Mouse (Mus musculus): ENCODE measurements at regions not wholly inside any gene's neighbourhood (a gene's known extent, or its start where the extent isn't known, plus 50 kb on each side); places are given as distances from the start of the nearest gene placed in this dataset.

DNA sequence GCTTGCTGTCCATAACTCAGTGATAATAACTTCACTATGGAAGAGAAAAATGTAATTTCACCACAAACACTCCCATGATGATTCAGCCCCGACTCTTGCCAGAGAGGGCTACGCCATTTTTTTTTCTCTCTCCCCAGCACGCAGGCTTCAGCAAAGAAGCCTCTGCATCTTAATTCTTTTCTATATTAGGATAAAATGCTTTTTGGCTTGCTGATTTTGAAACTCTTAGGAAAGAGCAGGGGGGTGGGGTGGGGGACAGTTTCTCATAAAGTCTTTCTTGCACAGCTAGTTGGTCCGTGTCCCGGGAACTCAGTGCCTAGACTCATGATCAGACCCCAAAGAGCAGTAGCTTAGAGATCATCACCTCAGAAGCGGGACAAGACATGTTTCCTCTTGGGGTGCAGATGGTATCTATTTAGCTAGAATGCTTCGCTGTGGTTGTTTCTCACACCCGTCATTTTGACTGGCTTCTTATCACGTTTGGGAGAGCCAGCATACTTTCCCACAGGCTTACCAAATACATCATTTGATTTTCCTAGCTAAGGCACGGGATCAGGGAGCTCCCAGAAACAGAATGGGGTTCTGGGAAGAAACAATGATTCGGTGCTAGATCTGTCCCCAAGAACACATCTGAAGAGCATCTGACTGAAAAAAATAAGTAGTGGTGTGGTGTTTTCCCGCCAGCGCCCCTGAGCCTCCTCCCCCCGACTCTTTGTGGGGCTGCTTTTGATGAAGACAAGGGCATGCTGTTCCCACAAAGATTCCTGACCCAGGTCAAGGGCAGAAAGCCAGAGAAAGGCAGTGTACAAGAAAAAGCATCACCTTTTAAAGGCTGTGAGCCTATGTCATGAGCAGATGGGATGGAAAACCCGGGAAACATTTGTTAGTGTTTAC, 483.6 kb upstream of the Id4 start:
- H3K27me3 ChIP-seq (ENCODE audit: control insufficient read depth, insufficient read depth, low read length) = no peaks in the 10 kb centered on the region
- no peaks in the 10 kb centered on the region for H3K4me1 ChIP-seq (ENCODE audit: control insufficient read depth, insufficient read depth, low read length)
- no peak overlapping the region for H3K27ac ChIP-seq (ENCODE audit: insufficient read depth, low read length)
- no peak for DNase-seq
- no peak for TF ChIP-seq CTCF (IDR thresholded peaks at IDR 0.05; ENCODE audit: borderline replicate concordance, insufficient read depth, low read depth, low read length)
- 51% methylated on average over 15 of the region's 15 CpGs for WGBS
- H3K4me3 ChIP-seq (replicated peaks; ENCODE audit: insufficient read depth, low read depth, low read length) = no peak overlapping the region

DNA sequence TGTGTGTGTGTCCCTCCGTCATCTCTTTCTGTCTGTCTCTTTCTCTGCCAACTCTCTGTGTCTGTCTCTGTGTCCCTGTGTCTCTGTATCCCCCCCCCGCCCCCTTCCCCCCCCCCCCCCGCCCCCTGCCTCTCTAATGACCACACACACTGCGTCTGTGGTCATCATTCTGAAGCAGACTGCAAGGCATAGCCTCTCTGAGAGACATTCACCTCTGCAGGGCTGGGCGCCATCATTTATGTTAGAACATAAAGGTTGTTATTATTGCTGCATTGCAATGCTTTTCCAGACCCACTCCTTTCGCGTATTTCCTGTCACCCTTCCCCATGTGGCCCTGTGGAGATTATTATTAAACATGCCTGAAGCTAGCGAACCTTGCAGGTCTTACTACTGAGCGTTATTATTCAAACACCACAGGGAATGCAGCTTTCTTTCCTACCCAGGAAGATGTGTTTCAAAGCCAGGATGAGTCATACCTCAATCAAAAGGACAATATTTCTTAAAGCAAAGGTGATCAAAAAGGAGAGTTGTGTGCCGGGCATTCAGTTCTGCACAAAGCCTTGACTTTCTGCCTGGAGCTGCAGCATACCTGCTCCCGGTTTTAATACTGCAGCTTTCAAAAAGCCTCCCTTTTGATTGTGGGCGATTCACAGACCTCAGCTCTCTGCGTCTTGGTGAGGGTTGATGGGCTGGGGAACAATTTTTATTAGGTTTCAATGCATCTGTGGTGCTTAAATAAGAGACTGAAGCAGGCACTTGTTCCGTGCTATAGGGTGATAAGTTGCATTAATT, 482.6 kb upstream of the Id4 start:
- no peak overlapping the region for H3K27ac ChIP-seq (ENCODE audit: insufficient read depth, low read length)
- H3K27me3 ChIP-seq (ENCODE audit: control insufficient read depth, insufficient read depth, low read length) = no peaks in the 10 kb centered on the region
- no peaks in the 10 kb centered on the region for H3K4me1 ChIP-seq (ENCODE audit: control insufficient read depth, insufficient read depth, low read length)
- WGBS = 51% methylated on average over 11 of the region's 14 CpGs
- TF ChIP-seq POLR2A (IDR thresholded peaks at IDR 0.05; ENCODE audit: borderline replicate concordance, insufficient read depth, low read length) (no peak), CTCF (IDR thresholded peaks at IDR 0.05; ENCODE audit: borderline replicate concordance, insufficient read depth, low read depth, low read length) (no peak)
- H3K4me3 ChIP-seq (replicated peaks; ENCODE audit: insufficient read depth, low read depth, low read length) = no peak overlapping the region
- DNase-seq = no peak

DNA sequence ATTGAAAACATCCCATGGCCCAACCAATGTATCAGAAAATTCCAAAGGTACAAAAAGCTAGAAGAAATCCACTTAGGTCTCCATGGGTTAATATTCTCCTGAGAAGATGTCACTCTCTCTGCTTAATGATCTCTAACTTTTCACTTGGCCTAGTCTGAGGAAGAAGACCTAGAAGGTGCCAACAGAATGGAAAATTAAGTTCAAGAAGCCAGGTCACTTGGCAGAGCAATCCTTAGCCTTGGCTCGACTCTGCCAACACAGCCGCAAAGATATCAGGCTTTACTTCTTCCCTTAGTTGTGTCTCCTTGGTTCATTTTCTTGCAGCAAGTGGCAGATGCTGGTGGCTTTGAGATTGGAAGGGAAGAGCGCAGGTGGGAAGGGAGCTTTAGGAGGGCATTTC, 476.6 kb upstream of the Id4 start:
- DNase-seq = no peak
- Histone ChIP-seq H3K4me3 (replicated peaks; ENCODE audit: insufficient read depth, low read depth, low read length) (no peak overlapping the region), H3K27ac (ENCODE audit: insufficient read depth, low read length) (no peak overlapping the region), H3K4me1 (ENCODE audit: control insufficient read depth, insufficient read depth, low read length) (no peaks in the 10 kb centered on the region), H3K27me3 (ENCODE audit: control insufficient read depth, insufficient read depth, low read length) (no peaks in the 10 kb centered on the region)
- TF ChIP-seq POLR2A (IDR thresholded peaks at IDR 0.05; ENCODE audit: borderline replicate concordance, insufficient read depth, low read length) (no peak), CTCF (IDR thresholded peaks at IDR 0.05; ENCODE audit: borderline replicate concordance, insufficient read depth, low read depth, low read length) (no peak)
- WGBS = 56% methylated on average over 3 of the region's 3 CpGs

DNA sequence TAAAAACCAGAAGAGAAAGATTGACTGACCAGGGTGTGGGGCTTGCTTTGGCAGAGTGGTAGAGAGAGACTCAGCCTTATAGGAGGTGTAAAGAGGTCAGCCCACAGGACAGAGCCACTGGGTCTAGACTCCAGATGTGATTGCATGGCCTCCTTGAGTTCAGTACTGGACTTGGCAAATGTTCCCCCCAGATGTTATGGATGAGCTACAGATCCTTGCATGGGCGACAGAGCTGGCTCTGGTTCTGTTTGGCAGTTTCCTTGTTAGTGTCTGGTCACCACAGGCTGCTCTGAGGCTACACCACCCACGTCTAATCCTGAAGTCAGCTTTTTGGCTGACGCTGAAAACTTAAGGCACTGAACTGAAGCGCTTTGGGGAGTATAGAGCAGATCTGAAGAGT, 463.2 kb upstream of the Id4 start:
- Histone ChIP-seq H3K4me1 (ENCODE audit: control insufficient read depth, insufficient read depth, low read length) (no peaks in the 10 kb centered on the region), H3K27ac (ENCODE audit: insufficient read depth, low read length) (no peak overlapping the region), H3K4me3 (replicated peaks; ENCODE audit: insufficient read depth, low read depth, low read length) (no peak overlapping the region), H3K27me3 (ENCODE audit: control insufficient read depth, insufficient read depth, low read length) (no peaks in the 10 kb centered on the region)
- 31% methylated on average over 4 of the region's 4 CpGs for WGBS
- DNase-seq = no peak
- TF ChIP-seq POLR2A (IDR thresholded peaks at IDR 0.05; ENCODE audit: borderline replicate concordance, insufficient read depth, low read length) (no peak), CTCF (IDR thresholded peaks at IDR 0.05; ENCODE audit: borderline replicate concordance, insufficient read depth, low read depth, low read length) (no peak)

DNA sequence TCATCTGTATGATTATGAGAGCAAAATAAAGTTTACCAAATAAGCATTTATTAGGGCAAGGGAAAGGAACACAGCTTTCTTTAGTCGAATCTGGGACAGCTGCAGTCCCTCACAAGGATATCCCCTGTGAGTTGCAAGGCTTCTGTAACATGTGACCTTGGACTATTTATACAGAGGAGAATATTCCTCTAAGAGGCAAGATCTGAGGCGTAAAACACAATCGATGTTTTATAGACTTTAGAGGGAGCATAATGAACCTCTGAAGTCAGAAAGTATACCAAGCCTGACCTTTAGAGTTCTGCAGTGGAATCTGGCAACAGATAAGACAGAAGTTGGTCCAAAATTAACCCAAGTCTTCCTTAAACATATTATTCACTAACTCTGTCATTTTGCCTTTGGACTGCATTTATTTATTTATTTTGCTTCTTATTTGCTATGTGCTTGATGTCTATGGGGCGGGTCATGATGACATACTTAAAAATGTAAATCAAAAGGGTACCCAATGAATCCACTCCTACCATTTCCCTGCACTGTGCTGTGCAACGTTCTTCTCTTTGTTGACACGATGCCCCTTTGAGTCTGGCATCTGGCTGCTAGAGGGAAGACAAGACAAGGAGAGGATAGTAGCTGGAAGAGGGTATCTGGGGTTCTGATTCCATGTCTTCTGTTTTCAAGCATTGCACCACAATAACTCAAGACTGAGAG, 449.2 kb upstream of the Id4 start:
- WGBS = 83% methylated on average over 6 of the region's 6 CpGs
- no peaks in the 10 kb centered on the region for H3K27me3 ChIP-seq (ENCODE audit: control insufficient read depth, insufficient read depth, low read length)
- H3K4me3 ChIP-seq (replicated peaks; ENCODE audit: insufficient read depth, low read depth, low read length) = no peak overlapping the region
- no peak overlapping the region for H3K27ac ChIP-seq (ENCODE audit: insufficient read depth, low read length)
- H3K4me1 ChIP-seq (ENCODE audit: control insufficient read depth, insufficient read depth, low read length) = no peaks in the 10 kb centered on the region
- no peak for DNase-seq
- TF ChIP-seq CTCF (IDR thresholded peaks at IDR 0.05; ENCODE audit: borderline replicate concordance, insufficient read depth, low read depth, low read length) (no peak), POLR2A (IDR thresholded peaks at IDR 0.05; ENCODE audit: borderline replicate concordance, insufficient read depth, low read length) (no peak)

DNA sequence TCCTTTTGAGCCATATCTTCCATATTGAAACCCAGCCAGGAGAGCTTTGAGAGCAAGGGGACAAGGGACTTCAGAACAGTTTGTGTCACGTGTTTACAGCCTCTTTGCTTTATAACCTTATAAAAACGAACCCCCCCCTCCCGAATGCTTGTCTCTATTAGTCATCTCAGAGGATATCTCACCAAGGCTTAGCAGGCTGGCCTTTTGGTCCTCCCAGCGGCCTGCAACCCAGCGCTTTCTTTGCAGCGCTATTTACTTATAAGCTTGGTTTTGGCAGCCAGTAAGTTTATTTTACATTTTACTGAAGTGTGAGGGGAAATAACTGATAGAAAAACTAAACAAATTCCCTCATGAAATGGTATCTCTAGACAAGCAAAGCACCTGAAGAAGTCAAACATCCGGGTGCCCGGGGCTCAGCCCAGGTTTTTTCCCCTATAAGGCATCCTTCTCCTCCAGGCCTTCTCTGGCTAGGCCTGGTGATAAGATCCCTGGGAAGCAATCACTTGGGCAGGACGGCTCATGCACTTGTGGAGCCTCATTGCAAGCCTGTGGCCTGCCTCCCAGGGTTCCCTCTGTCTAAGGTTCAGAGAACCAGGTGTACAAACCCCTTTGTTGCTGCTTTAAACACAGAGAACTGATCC, 442.0 kb upstream of the Id4 start:
- 82% methylated on average over 9 of the region's 9 CpGs for WGBS
- TF ChIP-seq POLR2A (IDR thresholded peaks at IDR 0.05; ENCODE audit: borderline replicate concordance, insufficient read depth, low read length) = no peak
- TF ChIP-seq CTCF (IDR thresholded peaks at IDR 0.05; ENCODE audit: borderline replicate concordance, insufficient read depth, low read depth, low read length) = no peak

DNA sequence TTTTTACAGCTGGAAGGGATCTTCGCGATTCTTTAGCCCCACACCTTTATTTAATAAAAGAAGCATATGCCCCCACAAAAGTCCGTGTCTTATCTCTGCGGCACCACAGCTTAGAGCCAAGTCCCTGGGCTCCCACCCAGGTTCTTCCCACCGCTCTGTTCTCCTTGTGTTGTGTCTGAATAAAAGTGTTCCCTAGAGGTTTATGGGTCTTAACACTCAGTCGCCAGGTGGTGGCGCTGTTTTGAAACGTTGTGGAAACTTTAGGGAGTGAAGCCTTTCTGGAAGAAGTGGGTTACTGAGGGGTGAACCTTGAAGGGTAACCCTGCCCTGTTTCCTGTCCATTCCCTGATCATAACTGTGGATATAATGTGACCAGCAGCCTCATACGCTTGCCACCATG, 424.5 kb upstream of the Id4 start:
- TF ChIP-seq POLR2A (IDR thresholded peaks at IDR 0.05; ENCODE audit: borderline replicate concordance, insufficient read depth, low read length) (no peak), CTCF (IDR thresholded peaks at IDR 0.05; ENCODE audit: borderline replicate concordance, insufficient read depth, low read depth, low read length) (peak; percentile 17; the same call in 1 of the 2 replicates)
- 29% methylated on average over 9 of the region's 9 CpGs for WGBS

More for the DNA sequence above, 442.0 kb upstream of the Id4 start:
- Histone ChIP-seq H3K27me3 (ENCODE audit: control insufficient read depth, insufficient read depth, low read length) (no peaks in the 10 kb centered on the region), H3K27ac (ENCODE audit: insufficient read depth, low read length) (no peak overlapping the region), H3K4me1 (ENCODE audit: control insufficient read depth, insufficient read depth, low read length) (no peaks in the 10 kb centered on the region), H3K4me3 (replicated peaks; ENCODE audit: insufficient read depth, low read depth, low read length) (no peak overlapping the region)
- DNase-seq = no peak

More for the DNA sequence above, 424.5 kb upstream of the Id4 start:
- H3K4me1 ChIP-seq (ENCODE audit: control insufficient read depth, insufficient read depth, low read length) = no peaks in the 10 kb centered on the region
- no peak overlapping the region for H3K27ac ChIP-seq (ENCODE audit: insufficient read depth, low read length)
- peak in 1 of 2 experiments; percentile 4 for DNase-seq
- no peak overlapping the region for H3K4me3 ChIP-seq (replicated peaks; ENCODE audit: insufficient read depth, low read depth, low read length)
- no peaks in the 10 kb centered on the region; the same call in 1 of the 2 replicates for H3K27me3 ChIP-seq (ENCODE audit: control insufficient read depth, insufficient read depth, low read length)
